Mouse (Mus musculus) brain, embryonic 14.5 days (tissue): Measurements from ENCODE around the gene Cxcl15.

Source experiments
- CTCF ChIP-seq: fragments of 200-500 bp; IDR thresholded peaks from 2 replicates; pipeline ENCODE4 v1.5.1; 2012; ENCODE audit warnings: inconsistent platforms, mild to moderate bottlenecking, moderate library complexity, borderline replicate concordance; ENCODE audit not compliant: insufficient read depth, insufficient read length; ENCODE audit errors: extremely low read depth
- POLR2A ChIP-seq: fragments of 200-500 bp; IDR thresholded peaks from 2 replicates; pipeline ENCODE4 v1.6.1; 2012; ENCODE audit warnings: mild to moderate bottlenecking, inconsistent platforms, borderline replicate concordance; ENCODE audit not compliant: poor library complexity, insufficient read depth, insufficient read length, severe bottlenecking; ENCODE audit errors: extremely low read depth

- TF ChIP-seq CTCF (no peak), POLR2A (no peak)
Observed at GRCm38 (mm10) chr5:90763912-90764665, 30.2 kb upstream of the Cxcl15 start.
